Mouse (Mus musculus) neutrophil, adult 5-6 weeks (primary cell): ENCODE results near the gene St6galnac5. TPM values are rescaled to one million over a fixed set of nuclear protein-coding genes. Genes with fewer than 3 reads are reported as not detected.
A peak's percentile ranks its signal among the peaks of the same experiment; 100 is the strongest.

ENCODE experiments used
- ATAC-seq: fragments of 151-379, 151-347 bp; 2 replicates; pipeline ENCODE4 v1.8.0; 2017; ENCODE audit warnings: mild to moderate bottlenecking, moderate TSS enrichment; ENCODE audit not compliant: insufficient number of reproducible peaks, poor library complexity, low FRiP score, severe bottlenecking; ENCODE audit errors: extremely low read depth
- total RNA-seq: library from RNA; stranded (forward); fragments of 200-1000 nt; gene quantifications from 2 replicates; pipeline ENCODE4 v1.2.3, GENCODE M21; 2017

St6galnac5 gene
- total RNA-seq, 1 experiment from 2014 or later, result 0.12 TPM

GRCm38 (mm10) chr3:152880121-152880835, 101.8 kb downstream of the St6galnac5 start:
- no peak for ATAC-seq

- no peak for ATAC-seq
Measured at GRCm38 (mm10) chr3:152875723-152876290, 106.2 kb downstream of the St6galnac5 start.

GRCm38 (mm10) chr3:152874431-152875355, 107.4 kb downstream of the St6galnac5 start:
- ATAC-seq, result no peak

- ATAC-seq, result no peak
Measured at GRCm38 (mm10) chr3:152872596-152872995, 109.5 kb downstream of the St6galnac5 start.

- ATAC-seq, result no peak
Measured at GRCm38 (mm10) chr3:152872054-152872453, 110.0 kb downstream of the St6galnac5 start.

- ATAC-seq, result no peak
Measured at GRCm38 (mm10) chr3:152867654-152868525, 114.2 kb downstream of the St6galnac5 start.

GRCm38 (mm10) chr3:152866035-152866965, 115.7 kb downstream of the St6galnac5 start:
- no peak for ATAC-seq

GRCm38 (mm10) chr3:152861978-152862377, 120.1 kb downstream of the St6galnac5 start:
- no peak for ATAC-seq

- no peak for ATAC-seq
Measured at GRCm38 (mm10) chr3:152861450-152861849, 120.6 kb downstream of the St6galnac5 start.

GRCm38 (mm10) chr3:152856095-152856494, 126.0 kb downstream of the St6galnac5 start:
- ATAC-seq, result peak; percentile 35; the same call in 1 of the 2 replicates

GRCm38 (mm10) chr3:152855006-152855614, 126.9 kb downstream of the St6galnac5 start:
- ATAC-seq, result no peak

- no peak for ATAC-seq
Measured at GRCm38 (mm10) chr3:152843925-152844324, 138.1 kb downstream of the St6galnac5 start.

GRCm38 (mm10) chr3:152842648-152843047, 139.4 kb downstream of the St6galnac5 start:
- ATAC-seq, result no peak

GRCm38 (mm10) chr3:152841264-152841663, 140.8 kb downstream of the St6galnac5 start:
- no peak for ATAC-seq

GRCm38 (mm10) chr3:152837938-152838337, 144.1 kb downstream of the St6galnac5 start:
- no peak for ATAC-seq

- no peak for ATAC-seq
Measured at GRCm38 (mm10) chr3:152837407-152837806, 144.6 kb downstream of the St6galnac5 start.

- ATAC-seq, result no peak
Measured at GRCm38 (mm10) chr3:152832436-152832835, 149.6 kb downstream of the St6galnac5 start.
